Mouse (Mus musculus) retina, postnatal 7 days (tissue): ENCODE measurements around the gene Myl4.
A peak's percentile ranks its signal among the peaks of the same experiment; 100 is the strongest.
"Not testable (repeated sequence)": the region's sequence is repeated elsewhere in the genome, so short reads cannot be mapped to it uniquely, and the experiment has no call there.

Experiments
- DNase-seq: peaks from one replicate; pipeline ENCODE4 v3.0.0-alpha.2; 2012; ENCODE audit warnings: low read depth, low spot score

Gene Myl4

DNA sequence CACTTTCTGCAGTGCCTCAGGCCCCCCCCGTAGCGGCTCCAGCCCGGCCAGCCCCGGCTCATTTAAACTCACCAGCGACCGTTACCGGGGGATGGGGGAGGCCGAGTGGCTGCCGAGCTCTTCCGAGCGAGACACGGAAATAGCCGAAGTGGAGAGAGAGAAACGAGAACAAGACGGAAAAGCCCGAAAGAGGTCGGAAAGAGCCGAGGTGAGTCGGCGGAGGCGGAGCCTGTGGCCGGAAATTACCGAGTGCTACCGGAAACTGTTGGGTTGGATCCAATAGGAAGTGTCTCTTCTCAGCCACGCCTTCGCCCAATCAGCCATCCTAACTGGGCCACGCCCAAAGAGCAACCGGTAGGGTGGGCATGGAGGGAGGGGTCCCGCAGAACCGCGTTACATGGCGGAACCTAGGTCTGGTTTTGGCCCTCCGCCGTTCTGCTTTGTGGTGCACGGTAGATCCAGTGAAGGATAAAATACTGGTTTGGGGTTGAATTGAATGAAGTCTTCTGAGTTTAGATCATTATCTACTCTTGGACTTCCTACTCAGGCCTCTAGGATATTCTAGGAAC is at the start of gene Myl4, which contains the start of gene Cdc27:
Gene Myl4, plus strand, starts transcription at position 258 of the 569 bp plus-strand sequence.
Gene Cdc27, minus strand, starts transcription at position 215 of the 569 bp plus-strand sequence.
- DNase-seq: peak; percentile 98

DNA sequence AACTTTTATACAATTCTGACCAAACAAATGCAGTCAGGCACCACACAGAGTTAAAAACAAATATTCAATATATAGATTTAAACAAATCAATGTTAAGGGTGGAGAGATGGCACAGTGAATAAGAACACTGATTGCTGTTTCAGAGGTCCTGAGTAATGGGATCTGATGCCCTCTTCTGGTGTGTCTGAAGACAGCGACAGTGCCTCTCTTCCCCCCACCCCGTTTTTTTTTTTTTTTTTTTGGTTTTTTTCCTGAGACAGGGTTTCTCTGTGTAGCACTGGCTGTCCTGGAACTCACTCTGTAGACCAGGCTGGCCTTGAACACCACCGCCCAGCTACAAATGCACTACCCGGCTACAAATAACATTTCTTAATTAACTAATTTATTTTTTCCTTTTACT is 42.0 kb upstream of the Myl4 start:
- no peak for DNase-seq

DNA sequence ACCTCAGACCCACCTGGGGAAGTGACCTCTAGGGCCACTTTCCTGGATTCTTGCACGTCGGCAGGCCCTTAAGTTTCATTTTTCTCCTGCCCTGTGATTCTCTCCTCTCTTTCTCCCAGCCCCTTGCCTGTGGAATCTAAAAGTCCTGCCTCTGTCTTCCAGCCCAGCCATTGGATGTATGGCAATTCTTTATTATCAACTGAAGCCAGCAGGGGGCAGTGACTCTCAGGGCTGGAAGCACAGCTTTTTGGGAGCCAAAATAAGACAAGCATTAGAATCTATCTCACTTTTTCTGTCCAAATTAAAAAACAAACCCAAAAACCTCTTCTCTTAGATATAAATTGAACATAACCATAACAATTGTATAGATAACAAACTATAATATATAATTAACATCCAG is 39.9 kb upstream of the Myl4 start:
- DNase-seq: peak; percentile 8

DNA sequence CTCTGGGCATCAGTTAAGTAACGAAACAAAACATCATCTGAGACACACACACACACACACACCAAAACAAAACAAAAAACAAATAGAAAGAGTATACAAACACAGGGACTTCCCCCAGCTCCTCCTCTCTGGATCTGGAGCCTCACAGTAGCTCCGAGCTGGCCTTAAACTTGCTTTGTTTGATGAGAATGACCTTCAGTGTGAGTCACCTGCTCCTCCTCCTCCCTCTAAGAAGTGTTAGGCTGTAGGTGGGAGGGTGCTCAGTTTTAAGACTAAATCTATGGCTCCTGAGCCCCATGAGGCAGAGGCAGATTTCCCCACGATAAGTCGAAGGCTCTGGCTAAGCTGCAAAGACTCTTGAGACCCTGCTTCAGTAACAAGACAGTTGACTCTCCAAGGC is 38.0 kb upstream of the Myl4 start:
- no peak for DNase-seq

DNA sequence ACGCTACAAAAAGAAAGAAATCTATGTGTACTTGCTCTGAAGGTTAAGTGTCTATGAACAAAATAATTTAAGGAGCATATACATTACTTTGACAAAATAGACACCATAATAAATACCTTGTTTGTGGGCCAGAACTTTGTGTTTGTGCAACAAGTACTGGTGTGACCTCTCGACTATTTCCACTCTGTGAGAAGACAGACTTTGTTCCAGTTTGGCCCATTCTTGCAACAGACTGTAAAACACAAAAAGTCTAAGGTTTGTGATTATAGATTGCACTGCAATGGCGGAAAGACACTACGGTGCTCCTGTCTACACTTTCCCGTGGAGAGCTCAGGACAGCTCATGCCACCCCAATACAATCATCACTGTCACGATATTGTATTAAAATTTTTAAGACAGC is 24.5 kb upstream of the Myl4 start:
- no peak for DNase-seq

DNA sequence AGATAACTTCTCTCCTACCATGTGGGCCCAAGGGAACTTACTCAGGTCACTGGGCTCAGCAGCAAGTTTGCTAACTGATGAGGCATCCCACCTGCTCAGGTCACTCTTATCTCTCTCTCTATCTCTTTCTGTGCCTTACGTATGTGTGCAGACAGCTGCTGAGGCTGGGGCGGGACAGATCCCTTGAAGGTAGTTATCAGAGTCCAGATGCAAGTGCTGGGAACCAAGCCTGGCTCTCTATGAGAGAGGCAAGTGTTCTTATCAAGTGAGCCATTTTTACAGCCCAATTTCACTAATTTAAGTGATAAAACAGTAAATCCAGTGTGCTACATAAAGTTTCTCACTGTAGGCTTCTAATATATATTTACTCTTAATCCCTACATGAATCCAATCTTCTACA is 13.6 kb upstream of the Myl4 start:
- DNase-seq: no peak

DNA sequence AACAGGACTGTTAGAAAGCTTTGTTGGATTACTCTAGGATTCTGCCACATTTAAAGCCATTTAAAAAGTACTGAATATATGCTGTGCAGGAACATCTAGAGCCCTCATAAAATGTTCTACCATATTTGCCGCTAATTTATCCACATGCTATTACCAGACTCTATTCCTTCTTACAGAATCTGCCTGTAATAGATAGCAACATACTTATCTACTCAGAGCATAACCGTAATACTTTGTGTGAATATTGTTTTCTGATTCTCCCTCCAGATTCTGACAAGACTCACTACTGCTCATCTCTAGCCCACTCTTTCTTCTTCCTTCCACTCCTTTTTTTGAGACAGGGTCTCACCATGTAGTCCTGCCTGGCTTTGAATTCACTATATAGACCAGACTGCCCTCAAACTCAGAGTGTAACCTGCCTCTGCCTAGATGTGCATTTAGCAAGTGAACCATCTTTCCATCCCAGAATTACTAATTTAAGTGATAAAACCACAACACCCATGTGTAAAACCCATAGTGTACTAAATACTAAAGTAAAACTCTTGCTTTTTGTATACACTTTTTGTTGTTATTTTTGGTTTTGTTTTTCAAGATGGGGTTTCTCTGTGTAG is 12.4 kb upstream of the Myl4 start:
- no peak for DNase-seq

DNA sequence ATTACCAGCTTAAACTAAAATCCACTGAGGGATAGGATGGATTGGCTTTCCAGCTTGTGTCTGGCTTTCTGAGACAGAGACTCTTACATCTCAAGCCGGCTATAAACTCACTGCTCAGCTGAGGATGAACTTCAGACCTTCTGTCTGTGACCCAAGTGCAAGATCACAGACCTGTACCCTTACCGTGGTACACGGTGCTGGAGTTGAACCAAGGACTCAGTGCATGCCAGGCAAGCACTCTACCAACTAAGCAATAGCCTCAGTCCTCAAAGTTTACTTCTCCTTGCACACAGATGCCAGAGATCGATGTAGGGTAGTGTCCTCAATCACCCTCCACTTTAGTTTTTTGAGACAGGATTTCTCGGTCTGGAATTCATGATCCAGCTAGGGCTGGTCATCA is 10.7 kb upstream of the Myl4 start:
- DNase-seq: no peak

DNA sequence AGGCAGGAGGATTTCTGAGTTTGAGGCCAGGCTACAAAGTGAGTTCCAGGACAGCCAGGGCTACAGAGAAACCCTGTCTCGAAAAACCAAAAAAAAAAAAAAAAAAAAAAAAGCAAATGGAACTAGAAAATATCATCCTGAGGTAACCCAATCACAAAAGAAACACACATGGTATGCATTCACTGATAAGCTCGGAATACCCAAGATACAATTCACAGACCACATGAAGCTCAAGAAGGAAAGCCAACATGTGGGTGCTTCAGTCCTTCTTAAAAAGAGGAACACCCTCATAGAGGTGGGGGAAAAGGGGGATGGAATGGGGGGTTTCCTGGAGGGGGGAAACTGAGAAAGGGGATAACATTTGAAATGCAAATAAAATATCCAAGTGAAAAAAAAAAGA is 7.1 kb upstream of the Myl4 start:
- not testable (repeated sequence) for DNase-seq

DNA sequence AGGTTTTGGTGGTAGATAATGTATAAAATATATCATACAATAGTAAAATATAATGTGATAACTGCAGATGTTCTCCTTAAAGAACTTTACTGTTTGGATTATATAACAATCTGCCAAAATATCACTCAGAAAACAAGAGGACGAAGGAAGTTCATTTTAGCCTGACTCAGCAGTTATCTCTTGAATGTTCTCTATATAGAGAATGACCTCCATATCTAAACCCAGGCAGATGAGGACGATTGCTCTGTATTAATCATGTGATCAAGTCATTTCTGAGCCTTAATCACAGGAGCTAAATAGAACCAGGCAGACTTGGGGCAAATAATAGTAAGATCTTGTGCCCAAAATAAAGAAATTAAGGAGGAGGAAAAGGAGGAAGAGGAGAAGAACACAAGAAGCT is 6.0 kb upstream of the Myl4 start:
- no peak for DNase-seq

DNA sequence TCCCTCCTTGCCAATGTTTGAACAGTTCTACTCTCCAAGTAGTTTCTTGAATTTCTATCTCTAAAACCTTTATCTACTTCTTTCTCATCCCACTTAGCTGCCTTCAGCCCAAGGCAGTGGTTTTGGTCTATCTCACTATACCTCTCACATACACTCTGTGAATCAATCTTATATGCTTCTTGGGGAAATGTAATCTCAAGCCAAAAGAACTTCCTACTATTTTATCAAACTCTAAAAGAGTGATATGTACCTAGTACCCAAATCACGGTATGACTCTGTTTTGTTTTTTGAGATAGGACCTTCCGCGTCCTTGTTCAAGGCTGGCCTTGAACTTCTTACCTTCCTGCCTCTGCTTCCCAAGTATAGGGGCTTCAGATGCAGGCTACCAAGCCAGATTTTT is 3.0 kb upstream of the Myl4 start:
- DNase-seq: no peak

DNA sequence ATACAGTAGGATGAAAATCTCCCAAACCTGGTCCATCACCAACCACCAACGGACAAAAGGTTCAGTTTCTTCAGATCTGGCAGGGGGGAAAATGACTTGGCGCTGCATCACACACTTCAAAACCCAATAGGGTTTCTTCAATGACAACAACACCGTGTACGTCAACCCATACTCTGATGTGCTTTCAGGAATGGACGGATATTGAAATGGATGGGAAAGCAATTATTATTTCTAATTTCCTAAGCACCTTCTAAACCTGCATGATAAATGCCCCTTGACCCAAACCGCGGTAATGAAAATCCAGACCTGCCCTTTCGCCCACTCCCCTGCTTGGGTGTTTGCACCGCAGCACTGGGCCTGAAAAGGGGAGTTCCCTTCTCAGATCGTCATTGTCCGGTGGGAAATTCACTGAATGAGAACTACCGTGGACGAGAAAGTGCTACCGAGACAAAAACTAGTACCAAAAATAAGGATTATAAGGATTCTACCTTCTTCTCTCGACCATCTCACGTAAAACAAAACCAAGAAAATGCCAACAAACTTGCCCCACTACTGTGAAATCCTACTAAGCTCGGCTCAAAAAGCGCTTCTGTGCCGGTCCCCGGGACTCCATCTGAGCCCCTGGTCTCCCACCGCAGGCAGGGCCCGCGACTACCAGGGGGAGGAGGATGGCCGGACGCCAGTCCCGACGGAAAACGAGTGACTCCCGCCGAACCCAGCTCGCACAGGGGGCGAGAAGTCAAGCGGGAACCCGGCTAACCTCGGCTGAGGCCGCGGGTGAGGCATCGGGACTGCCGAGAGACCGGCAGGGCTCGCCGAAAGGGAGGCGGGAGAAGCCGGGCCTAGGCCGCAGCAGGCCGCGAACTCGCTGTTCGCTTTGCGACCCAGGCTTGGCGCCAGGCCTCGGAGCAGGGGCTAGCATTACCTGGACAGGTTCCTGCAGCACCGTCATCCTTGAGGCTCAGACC is 741 bp upstream of the Myl4 start:
- DNase-seq: no peak

DNA sequence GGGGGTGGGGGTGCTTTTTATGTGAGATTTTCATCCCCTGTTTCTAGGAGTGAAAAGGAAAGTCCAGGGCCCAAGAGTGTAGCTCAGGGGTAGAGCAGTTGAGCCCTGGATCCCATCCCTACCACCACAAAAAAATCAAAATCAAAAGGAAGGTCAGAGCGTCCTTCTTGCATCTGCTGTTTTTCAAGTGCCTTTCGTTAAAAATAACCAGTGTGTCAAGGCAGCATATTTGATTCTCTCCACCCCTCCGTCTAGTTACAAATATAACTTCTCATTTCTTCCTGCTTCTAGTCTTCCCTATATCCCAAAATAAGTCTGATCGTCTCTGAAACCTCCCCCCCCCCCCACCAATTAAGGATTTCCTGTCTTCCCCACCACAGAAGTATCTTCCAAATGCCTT is 7.6 kb downstream of the Myl4 start:
- no peak for DNase-seq

DNA sequence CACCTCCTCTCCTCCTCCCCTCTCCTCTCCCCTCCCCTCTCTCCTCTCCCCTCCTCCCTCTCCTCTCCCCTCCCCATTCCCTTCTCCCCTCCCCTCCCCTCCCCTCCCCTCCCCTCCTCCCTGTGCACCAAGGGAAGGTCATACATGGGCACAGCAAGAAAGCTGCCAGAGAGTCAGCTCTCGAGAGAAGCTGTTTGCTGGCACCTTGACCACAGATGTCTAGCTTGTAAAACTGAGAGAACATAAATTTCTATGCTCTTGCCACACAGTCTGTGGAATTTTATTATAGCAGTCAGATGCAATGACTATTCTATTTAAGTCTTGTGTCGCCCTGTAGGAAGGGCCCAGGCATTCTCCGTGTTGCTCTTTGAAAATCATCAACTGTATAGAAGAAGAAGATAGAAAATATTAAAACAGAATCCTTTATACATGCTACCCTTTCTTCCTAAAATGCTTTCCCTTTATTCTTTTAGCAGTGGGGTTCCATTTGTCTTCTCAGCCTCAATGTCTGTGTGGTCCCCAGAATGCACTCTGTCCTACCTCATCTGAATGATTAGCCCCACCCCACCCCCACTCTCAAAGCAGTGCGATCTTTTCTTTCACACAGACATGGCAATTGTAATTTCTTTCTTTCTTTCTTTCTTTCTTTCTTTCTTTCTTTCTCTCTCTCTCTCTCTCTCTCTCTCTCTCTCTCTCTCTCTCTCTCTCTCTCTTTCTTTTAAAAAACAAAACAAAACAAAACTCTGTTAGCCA is 8.4 kb downstream of the Myl4 start:
- no peak for DNase-seq

DNA sequence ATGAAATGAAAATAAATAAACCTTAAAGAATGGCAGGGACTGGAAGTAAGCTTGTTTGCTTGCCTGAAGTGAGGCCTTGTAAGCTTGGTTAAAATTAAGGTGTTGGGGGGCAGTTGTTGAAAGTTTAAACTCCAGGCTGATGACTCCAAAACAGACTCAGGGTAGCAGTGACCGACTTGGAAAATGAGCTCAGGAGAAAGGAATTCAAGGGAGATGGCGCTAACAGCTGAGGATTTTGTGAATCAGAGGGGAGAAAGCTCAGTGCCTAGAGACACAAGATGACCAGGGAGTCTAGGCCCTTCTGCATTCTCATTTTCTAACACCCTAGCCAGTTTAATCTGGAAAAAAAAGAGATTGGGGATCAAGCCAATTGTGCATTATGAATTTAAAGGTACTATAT is 10.5 kb downstream of the Myl4 start:
- DNase-seq: no peak

DNA sequence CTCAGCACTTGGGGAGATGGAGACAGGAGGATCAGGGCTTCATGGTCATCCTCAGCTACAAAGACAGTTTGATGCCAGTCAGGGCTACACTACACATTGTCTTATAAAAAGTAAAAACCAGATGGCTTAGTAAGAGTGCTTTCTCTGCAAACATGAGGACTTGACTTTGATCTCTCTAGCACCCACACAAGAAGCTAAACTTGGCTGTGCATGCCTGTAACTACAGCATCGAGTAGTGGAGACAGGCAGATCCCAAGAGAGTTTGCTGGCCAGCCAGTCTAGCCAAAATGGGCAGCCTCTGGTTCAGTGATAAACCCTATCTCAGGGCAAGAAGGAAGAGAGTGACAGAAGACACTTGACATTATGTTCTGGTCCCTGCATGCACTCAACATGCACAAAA is 13.0 kb downstream of the Myl4 start:
- no peak for DNase-seq

DNA sequence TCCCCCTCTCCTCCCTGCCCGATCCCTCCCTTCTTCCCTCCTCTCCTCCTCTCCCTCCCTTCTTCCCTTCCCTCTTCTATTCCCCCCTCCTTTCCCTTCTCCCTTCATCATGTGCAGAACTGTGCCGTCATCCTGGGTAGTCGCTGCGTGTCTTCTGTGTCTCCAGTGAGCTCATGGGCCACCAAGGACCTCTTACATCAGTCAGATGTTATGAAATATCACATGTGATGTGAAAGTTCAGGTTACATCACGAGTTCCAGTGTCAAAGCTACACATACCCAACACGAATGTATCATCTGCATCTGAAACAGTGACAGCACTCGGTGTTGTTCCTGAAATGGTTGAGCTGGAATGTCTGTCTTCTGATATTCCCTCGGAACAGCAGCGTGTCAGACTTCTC is 14.7 kb downstream of the Myl4 start:
- DNase-seq: no peak

DNA sequence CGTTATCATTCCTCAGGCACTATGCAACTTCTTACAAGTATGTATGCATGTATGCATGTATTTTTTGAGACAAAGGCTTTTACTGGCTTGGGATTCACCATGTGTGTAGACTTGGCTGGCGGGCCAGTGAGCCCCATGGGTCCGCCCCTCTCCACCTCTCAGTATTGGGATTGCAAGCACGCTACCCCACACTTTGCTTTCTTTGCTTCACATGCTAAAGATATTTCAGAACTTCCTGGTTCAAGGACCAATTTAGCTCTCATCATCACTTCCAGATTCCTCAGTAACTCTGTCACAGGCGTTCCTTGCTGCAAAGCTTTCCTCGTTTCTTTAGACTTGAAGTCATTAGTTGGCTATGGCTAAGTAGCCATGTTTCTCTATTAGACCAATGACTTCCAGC is 15.6 kb downstream of the Myl4 start:
- no peak for DNase-seq

DNA sequence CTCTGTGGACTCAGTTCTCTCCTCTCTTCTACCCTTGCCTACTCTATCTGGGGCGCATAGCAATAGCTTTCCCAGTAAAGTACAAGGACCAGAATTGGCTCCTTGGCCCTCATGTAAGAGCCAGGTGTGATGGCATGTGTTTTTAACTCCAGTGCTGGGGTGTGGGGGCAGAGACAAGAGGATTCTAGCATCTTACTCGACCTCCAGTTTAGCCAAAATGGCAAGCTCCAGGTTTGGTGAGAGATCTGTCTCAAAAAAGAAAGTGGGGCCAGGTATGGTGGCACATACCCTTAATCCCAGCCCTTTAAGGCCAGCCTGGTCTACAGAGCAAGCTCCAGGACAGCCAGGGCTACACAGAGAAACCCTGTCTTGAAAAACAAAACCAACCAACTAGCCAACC is 16.3 kb downstream of the Myl4 start:
- DNase-seq: no peak

DNA sequence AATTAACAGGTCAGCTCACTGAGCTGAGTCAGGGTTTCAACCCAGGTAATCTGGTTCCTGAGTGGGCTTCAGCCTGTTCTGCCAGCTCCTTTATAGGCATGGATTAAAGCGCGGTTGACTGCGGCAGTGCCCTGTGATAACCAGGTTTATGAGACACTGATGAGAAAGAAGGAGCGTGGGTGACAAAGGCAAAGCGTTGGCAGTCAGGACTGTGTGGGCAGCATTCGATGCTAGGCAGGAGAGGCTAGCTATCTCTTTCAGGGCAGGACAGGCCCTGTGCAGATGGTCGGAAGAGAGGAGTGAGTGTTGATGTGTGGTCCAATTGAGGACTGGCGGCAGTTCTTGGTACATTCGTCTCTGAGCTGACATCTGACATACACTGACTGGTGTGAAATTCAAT is 17.3 kb downstream of the Myl4 start:
- no peak for DNase-seq

DNA sequence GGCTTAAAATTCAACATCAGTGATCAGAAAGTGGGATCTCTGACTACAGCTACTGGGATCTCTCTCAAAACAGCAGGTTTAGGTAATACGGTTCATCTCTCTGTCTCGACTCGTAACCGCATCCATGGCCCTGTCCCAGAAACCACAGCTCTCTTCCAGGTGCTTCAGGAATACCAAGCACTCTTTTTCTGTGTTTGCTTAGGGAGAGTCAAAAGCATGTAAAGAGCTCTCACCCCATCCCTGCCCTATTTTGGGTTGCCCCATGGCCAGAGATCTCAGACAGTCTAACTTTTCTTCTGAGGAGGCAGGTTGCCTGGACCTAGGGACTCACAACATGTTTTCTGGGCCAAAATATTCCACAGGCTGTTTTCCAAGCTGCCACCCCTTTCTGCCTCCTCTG is 17.9 kb downstream of the Myl4 start:
- no peak for DNase-seq

DNA sequence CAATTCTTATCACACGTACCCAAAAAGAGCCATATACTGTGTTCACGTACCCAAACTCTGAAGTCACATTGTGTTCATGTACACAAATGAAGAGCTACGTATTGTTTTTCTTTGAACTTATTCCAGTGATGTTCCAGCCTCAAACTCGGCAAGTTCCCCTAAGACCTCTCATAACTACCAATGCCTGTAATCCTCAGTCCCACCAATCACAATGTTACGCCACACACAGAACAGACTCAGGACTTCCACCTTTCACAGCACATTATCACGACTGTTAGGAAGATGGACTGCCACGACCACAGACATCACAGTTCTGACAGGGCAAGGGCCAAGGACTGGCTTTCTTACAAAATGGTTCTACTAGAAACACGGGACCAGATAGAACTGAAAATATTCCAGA is 20.1 kb downstream of the Myl4 start:
- DNase-seq: not testable (repeated sequence)
